Mouse (Mus musculus) G1E-ER4 (cell line): Measurements from ENCODE around the gene Gtpbp10. TPM values are rescaled to one million over a fixed set of nuclear protein-coding genes. Genes with fewer than 3 reads are reported as not detected.

Experiments used
- GATA1 ChIP-seq: IDR thresholded peaks from one replicate; pipeline ENCODE4 v1.8.0; 2012; ENCODE audit warnings: low read length, inconsistent platforms
- polyA plus RNA-seq: library from polyadenylated mRNA; stranded (reverse); fragments of >175 nt; gene quantifications from 2 replicates; pipeline ENCODE4 v1.2.3, GENCODE M21; 2012

The Gtpbp10 gene
- polyA plus RNA-seq, 1 experiment = not detected

DNA sequence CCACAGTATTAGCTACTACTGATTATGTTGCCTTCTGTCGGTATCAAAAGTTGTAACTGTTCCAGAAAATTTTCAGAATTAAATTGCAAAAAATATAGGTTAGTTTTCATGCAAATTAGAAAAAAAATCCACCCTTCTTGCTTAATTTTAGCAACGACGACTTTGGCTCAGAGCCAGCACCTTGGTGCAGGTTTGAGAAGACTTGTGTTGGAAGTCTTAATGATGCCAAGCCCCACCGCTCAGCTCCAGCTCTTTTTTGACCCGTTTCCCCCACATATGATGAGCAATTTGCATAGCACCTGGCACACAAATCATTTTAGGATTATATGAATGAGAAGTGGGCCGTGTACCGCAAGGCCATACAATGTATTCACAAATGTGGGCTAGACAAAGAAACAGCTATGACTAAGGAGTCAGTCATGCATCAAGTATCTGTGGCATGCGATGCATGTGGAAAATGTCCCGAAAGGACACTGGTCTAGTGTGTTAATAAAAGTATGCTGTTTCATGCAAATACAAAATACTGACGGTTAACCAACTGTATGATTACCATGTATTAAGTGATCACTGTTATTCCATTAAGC is 48.9 kb downstream of the Gtpbp10 start:
- TF ChIP-seq GATA1 = no peak

DNA sequence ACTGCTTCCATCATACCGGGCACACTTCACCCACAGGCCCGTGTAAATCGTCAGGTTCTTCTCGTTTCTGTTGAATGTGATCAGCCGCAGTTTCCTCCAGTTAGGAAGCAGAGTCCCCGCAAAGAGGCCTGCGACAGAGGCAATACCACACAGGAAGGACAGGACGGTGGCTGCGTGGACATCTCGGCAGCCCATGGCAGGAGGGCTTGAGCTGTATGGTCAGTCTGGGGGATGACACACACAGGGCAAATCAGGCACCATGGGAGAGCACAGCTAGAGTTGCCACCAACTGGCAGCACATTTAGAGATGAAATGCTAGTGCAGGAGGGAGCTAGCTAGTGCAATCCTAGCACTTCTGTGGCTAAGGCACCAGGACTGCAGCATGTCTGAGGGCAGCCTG is 51.1 kb downstream of the Gtpbp10 start:
- no peak for TF ChIP-seq GATA1

DNA sequence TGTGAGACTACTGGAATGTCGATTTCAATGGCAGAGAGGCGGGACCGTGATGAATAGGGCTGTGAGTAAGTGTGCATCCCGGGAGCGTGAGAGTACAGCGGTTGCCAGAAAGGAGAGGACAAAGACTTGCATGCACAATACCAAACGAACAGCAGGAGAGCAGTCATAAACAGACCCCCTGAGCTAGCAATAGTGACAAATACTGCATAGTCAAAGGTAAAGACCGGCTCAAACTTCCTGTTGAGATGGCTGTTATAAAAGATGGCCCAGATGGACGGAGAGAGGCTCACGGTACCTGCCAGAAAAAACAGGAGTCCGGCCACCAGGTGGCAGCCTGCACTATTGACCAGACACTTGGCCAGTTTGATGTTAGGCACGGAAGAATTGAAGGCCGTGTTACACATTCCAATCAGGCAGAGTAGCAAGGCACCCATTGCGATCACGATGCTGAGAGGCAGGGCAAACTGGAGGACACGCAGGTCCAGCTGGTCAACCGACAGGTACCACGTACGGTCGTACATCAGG is 51.6 kb downstream of the Gtpbp10 start:
- TF ChIP-seq GATA1 = no peak

DNA sequence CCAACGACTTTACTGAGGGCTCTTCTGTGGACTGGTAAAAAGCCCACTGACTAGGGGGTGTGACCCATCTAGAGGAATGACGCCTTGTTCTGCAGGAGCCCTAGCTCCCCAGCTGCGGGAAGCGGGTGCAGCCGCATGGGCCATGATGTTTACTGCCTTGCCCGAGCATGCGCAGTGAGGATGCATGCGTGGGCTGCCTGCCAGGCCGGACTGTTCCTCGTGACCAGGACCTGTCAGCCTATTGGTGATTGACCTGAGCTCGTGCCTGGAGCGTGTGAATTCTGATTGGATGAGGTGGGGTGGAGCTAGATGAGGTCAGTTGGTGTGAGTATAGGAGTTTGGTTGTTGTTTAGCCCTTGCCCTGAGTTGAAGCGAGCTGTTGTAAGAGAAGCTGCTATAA is 54.9 kb downstream of the Gtpbp10 start:
- no peak for TF ChIP-seq GATA1

DNA sequence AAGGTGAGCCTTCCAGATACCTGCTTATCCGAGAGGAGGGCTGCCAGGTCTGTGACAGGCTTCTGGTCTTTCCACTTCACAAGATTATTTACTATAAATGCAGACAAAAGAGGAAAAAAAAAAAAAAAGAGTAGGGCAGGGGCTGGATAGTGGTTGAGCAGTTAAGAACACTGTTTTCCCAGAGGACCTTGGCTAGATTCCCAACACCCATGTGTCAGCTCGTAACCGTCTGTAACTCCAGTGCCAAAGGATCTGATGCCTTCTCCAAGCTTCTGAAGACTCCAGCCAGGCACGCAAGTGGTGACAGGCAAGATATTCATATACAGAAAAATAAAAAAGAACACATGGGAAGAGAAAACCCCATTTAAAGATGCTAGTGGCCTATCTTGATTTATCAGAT is 56.0 kb downstream of the Gtpbp10 start:
- TF ChIP-seq GATA1 = no peak

DNA sequence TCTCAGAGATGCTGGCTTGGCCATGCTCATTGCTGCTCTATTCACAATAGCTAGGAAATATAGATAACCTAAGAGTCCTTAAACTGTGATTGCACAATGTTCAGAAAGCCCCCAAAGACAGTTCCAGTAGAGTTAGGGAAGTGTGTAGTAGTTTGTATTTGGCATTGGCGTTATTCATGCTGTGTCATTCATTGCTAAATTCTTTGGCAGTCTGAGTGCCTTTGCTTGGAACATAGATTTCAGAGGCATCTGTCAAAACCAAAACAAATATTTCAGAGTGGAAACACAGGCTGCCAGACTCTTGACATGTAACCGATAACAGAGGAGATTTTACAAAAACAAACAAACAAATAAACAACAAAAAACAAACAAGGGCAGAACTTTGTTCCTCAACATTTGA is 57.8 kb downstream of the Gtpbp10 start:
- TF ChIP-seq GATA1 = no peak

DNA sequence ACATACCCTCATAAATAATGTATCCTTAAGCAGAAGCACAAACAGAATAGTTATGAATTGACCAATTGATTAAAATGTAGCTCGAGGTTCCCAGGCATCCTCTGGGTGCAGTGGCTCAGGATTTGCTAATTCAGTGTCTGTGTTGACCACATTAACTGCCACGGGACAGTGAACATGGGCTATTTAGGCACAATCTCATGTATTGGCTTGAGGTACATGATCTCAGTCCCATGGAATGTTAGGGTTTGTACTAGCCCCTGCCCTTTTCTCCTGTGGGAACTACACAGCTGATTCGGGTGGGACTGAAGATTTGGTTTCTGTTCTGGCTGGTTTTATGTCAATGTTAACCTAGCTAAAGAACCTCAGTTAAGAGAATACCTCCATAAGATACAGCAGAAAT is 62.9 kb downstream of the Gtpbp10 start:
- TF ChIP-seq GATA1 = no peak

DNA sequence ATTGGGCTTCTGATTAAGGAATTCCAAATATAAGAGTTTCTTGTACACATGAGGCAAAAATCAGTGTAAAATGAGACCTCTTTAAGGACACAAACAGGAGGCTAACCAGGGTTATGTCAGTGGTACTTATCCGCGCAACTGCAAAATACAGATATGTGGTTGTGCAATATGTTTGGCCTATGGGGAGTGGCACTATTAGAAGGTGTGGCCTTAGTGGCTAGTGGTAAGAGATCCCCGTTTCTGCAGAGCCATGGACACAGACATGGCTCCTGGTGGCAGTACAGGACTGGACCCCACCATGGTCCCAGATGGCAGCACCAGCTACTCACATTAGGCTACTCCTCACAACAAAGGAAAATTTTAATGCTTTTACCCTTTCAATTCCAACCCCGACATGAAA is 64.3 kb downstream of the Gtpbp10 start:
- no peak for TF ChIP-seq GATA1

DNA sequence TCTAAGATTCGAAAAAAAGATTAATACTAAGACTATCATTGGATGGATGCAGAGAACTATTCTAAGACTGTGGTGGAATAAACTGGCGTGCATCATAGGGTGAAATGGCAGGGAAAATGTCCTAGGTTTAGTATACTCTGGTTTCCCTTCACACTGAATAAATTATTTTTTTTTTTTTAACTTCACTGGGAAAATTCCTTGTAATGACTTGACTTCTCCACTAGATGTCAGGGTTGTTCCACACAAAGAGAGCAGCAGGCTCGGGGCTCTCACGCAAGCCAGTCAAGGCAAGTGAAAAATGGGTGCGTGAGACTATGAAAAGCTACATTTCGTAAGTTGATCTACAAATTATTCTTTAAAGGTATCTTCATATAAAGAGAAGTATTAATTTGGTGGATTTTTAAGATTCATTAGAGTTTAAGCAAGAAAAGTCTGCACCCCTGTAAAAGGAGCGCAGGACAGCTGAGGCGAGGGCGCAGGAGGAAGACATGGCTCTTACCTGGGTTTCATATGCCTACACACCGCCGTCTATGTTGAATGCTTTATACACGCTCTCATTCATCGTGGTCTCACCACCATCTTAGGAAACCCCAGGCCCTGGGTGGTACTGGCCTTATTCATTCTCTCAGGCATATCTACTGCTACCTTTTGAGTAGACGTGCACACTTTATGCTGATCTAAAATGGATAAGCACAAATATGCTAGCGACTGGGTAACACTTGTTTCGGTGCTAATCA is 64.9 kb downstream of the Gtpbp10 start:
- no peak for TF ChIP-seq GATA1

DNA sequence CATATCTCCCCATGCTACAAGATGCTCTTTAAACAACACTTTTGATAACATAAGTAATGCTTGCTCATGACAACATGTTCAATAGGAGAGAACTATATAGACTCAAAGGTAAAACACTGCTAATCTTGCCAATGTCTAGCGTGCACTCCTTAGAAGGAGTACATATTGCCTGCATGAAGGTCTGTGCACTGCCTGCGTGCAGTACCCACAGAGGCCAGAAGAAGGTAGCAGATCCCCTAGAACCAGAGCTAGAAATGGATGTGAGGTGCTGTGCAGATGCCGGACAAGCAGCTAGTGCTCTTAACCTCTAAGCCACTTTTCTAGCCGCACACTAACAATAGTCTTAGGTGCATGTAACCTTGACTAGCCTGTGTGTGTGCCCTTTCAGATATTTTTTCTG is 67.2 kb downstream of the Gtpbp10 start:
- no peak for TF ChIP-seq GATA1

Other genes with a start within 250 kb of the Gtpbp10 start
- gene Cdk14, start 139.2 kb downstream of the Gtpbp10 start, polyA plus RNA-seq = not detected in 2 replicates
- not detected in 2 replicates for gene 1700015F17Rik, start 80.4 kb downstream of the Gtpbp10 start, polyA plus RNA-seq
- 19.6 and 23.2 TPM in 2 replicates for gene Cldn12, start 44.6 kb downstream of the Gtpbp10 start, polyA plus RNA-seq
- not detected in 2 replicates for gene Gm8773, start 14.3 kb upstream of the Gtpbp10 start, polyA plus RNA-seq
- not detected in 2 replicates for gene Cfap69, start 104.7 kb upstream of the Gtpbp10 start, polyA plus RNA-seq
- gene Steap2, start 135.0 kb upstream of the Gtpbp10 start, polyA plus RNA-seq = not detected in 2 replicates
- not detected in 2 replicates for gene Steap1, start 189.8 kb upstream of the Gtpbp10 start, polyA plus RNA-seq